Mouse (Mus musculus) thymus, postnatal 14 days (tissue): ENCODE measurements around the gene Zscan4d.
"Not testable (repeated sequence)": the region's sequence is repeated elsewhere in the genome, so short reads cannot be mapped to it uniquely, and the experiment has no call there.

Experiments
- DNase-seq: peaks from one replicate; pipeline ENCODE4 v3.0.0; 2021

Gene Zscan4d

DNA sequence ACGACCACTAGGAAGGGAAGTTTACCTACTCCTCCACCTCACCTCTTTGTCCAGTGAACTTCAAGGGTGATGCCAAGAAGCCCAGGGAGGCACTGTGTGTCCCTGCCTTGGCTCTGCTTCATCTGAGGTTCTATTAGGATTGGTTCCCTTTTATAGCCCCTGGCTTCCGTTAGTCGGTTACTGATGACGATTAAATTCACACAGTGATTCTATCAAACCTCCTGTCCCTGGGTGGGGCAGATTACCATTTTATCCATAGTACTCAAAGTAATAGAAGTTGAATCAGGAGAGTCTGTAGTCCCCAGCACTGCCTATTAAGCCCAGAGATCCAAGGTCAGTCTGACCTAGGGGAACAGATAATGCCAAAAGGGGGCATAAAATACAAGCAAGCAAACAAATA lies at the start of gene Zscan4d:
Gene Zscan4d (minus strand): TSS at position 101 of the 400 bp plus-strand sequence.
- DNase-seq: not testable (repeated sequence)

DNA sequence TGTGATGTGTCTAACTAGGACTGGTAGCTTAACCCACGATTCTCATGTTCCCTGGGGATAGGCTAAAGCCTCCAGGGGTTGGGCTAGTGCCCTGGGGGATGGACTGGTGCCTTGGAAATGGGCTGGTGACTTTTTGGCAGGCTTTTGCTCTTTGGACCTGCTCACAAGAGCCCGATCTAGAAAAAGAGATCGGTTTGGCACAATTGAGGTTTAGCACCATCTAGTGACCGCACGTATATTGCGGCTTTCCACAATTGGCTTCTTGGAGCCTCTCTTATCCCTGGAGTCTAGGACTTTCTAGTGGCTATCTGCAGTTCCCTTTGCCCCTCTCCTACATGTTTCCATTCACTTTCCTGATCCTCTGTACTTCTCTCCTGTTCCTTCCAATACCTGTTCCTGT lies 7.9 kb downstream of the Zscan4d start:
- not testable (repeated sequence) for DNase-seq
